Mouse (Mus musculus) lung, postnatal 0 days (tissue): Measurements from ENCODE around the gene Unc45a. TPM values are rescaled to one million over a fixed set of nuclear protein-coding genes. Genes with fewer than 3 reads are reported as not detected.

ENCODE experiments used
- ATAC-seq: fragments of 200-750 bp; cut with Nextera tagmentation; 2 replicates; pipeline ENCODE4 v1.8.0; 2017; ENCODE audit warnings: moderate library complexity
- DNase-seq: peaks from one replicate; pipeline ENCODE4 v3.0.0-alpha.2; 2016; ENCODE audit warnings: low spot score
- H3K27ac ChIP-seq: fragments of 300-500 bp; sonication (generic); 2 replicates; pipeline ENCODE4 v1.5.1; 2014; ENCODE audit warnings: antibody characterized with exemption, mild to moderate bottlenecking, low read length, mixed read lengths
- H3K27me3 ChIP-seq: fragments of 300-500 bp; sonication (generic); replicated peaks from 2 replicates; pipeline ENCODE4 v1.6.1; 2014; ENCODE audit warnings: low read length, mixed read lengths; ENCODE audit not compliant: insufficient read depth
- H3K36me3 ChIP-seq: fragments of 300-500 bp; sonication (generic); 2 replicates; pipeline ENCODE4 v1.6.1; 2014; ENCODE audit warnings: low read length, mixed read lengths; ENCODE audit not compliant: insufficient read depth
- H3K4me1 ChIP-seq: fragments of 300-500 bp; sonication (generic); 2 replicates; pipeline ENCODE4 v1.6.1; 2014; ENCODE audit warnings: antibody characterized with exemption, low read depth, low read length, mixed read lengths; ENCODE audit not compliant: insufficient read depth
- H3K4me2 ChIP-seq: fragments of 300-500 bp; sonication (generic); replicated peaks from 2 replicates; pipeline ENCODE4 v1.6.1; 2014; ENCODE audit warnings: low read depth, mild to moderate bottlenecking, low read length, moderate library complexity, mixed read lengths
- H3K4me3 ChIP-seq: fragments of 300-500 bp; sonication (generic); 2 replicates; pipeline ENCODE4 v1.5.1; 2014; ENCODE audit warnings: low read depth, low read length
- H3K9ac ChIP-seq: fragments of 300-500 bp; sonication (generic); replicated peaks from 2 replicates; pipeline ENCODE4 v1.6.1; 2014; ENCODE audit warnings: low read depth, mild to moderate bottlenecking
- H3K9me3 ChIP-seq: fragments of 300-500 bp; sonication (generic); 2 replicates; pipeline ENCODE4 v1.6.1; 2016; ENCODE audit warnings: low read length, mixed read lengths
- CTCF ChIP-seq: IDR thresholded peaks from 2 replicates; pipeline ENCODE4 v1.5.1; 2016; ENCODE audit warnings: antibody characterized with exemption, mild to moderate bottlenecking
- EP300 ChIP-seq: IDR thresholded peaks from 2 replicates; pipeline ENCODE4 v1.6.1; 2016; ENCODE audit warnings: antibody characterized with exemption, mild to moderate bottlenecking, control low read depth
- WGBS: fragments of 180-500 bp; shearing (Covaris S2); extraction: QIAGEN DNeasy Blood & Tissue Kit; methylation state at CpG from one replicate; pipeline ENCODE4 v1.1.7; 2014; 5-methylcytosine and 5-hydroxymethylcytosine counted together
- polyA plus RNA-seq: library from polyadenylated mRNA; unstranded; fragments of >200 nt; fragmentation: Nextera tagmentation; extraction: Ambion mirVana; gene quantifications from 2 replicates; pipeline ENCODE4 v1.2.1, GENCODE M21; 2015

The Unc45a gene
- polyA plus RNA-seq, 1 experiment from 2014 or later, result 32.9 TPM

DNA sequence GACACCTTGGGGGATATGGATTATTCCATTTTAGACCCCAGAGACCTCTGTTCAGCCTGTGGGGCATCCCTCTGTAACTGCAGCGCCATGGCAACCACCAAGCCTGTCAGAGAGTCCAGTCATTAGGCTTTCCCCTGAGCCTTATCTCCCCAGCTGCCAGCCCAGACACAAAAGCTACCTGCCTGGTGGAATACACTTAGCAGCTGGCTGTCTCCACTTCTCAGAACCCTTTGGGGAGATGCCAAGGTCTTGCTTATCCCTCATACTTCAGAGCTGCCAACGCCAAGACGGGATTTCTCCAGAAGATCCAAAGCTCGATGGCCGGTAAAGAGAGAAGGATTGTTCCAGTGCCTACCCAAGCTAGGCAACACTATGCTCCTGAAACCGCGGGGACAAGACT, 988 bp upstream of the Unc45a start:
- Histone ChIP-seq H3K9ac (no peak overlapping the region), H3K36me3 (0 out of 2 replicates have a peak, but pooled peaks cover 4% of the 10 kb centered on the region), H3K27ac (no peak overlapping the region), H3K27me3 (no peaks in the 10 kb centered on the region), H3K9me3 (no peaks in the 10 kb centered on the region), H3K4me2 (no peak overlapping the region), H3K4me1 (peaks cover 15% of the 10 kb centered on the region; the same call in 1 of the 2 replicates), H3K4me3 (no peak overlapping the region)
- TF ChIP-seq EP300 (no peak), CTCF (no peak)
- no peak for DNase-seq
- 67% methylated on average over 7 of the region's 7 CpGs for WGBS
- ATAC-seq, result no peak

GRCm38 (mm10) chr7:80339793-80340628, 794 bp downstream of the Unc45a start:
- H3K9ac ChIP-seq, result peak overlapping the region; percentile 51
- H3K4me3 ChIP-seq, result peak overlapping the region; percentile 59
- H3K4me2 ChIP-seq, result peak overlapping the region; percentile 75
- TF ChIP-seq CTCF (peak; percentile 88), EP300 (no peak)
- H3K27ac ChIP-seq, result peak overlapping the region; percentile 90
- DNase-seq (peak; percentile 98), ATAC-seq (peak; percentile 98)
- no peaks in the 10 kb centered on the region for H3K9me3 ChIP-seq
- under 1% methylated on average over 44 of the region's 45 CpGs for WGBS
- no peaks in the 10 kb centered on the region for H3K27me3 ChIP-seq
- H3K4me1 ChIP-seq, result peaks cover 15% of the 10 kb centered on the region; the same call in 1 of the 2 replicates
- H3K36me3 ChIP-seq, result peaks cover 20% of the 10 kb centered on the region

GRCm38 (mm10) chr7:80339371-80339770, 1.4 kb downstream of the Unc45a start:
- Histone ChIP-seq H3K27ac (0 out of 2 replicates have a peak overlapping the region, but pooled peaks have one; percentile 43), H3K9me3 (no peaks in the 10 kb centered on the region), H3K4me3 (peak overlapping the region; percentile 59), H3K27me3 (no peaks in the 10 kb centered on the region), H3K4me2 (peak overlapping the region; percentile 75), H3K36me3 (peaks cover 27% of the 10 kb centered on the region), H3K4me1 (peaks cover 15% of the 10 kb centered on the region; the same call in 1 of the 2 replicates), H3K9ac (peak overlapping the region; percentile 52)
- 9% methylated on average over 17 of the region's 17 CpGs for WGBS
- ATAC-seq (no peak), DNase-seq (peak; percentile 32)
- TF ChIP-seq CTCF (no peak), EP300 (no peak)

DNA sequence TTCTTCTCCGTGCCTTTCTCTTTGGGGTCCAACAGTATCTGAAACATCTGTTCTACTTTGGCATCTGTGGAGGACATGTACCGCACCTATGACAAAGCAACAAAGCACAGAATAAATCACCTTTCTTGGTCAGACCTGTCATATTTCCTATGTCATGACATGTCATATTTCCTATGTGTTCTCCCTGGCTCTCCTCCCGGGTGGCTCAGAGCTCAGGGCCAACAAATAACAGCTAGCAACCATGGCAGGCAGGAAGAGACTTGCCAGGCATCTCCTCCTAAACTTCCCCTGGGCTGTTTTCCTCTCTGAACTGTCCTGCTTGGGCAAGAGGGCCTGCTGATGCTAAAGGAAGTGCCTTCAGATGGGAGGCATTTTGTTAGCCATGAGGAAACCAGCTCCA, 3.9 kb downstream of the Unc45a start:
- DNase-seq, result no peak
- H3K4me3 ChIP-seq, result no peak overlapping the region
- TF ChIP-seq EP300, result no peak
- TF ChIP-seq CTCF, result no peak
- peaks cover 9% of the 10 kb centered on the region; the same call in 1 of the 2 replicates for H3K4me1 ChIP-seq
- H3K36me3 ChIP-seq, result peaks cover 46% of the 10 kb centered on the region
- H3K27ac ChIP-seq, result no peak overlapping the region
- H3K9ac ChIP-seq, result no peak overlapping the region
- ATAC-seq, result no peak
- no peaks in the 10 kb centered on the region for H3K27me3 ChIP-seq
- WGBS, result 81% methylated on average over 3 of the region's 3 CpGs
- H3K4me2 ChIP-seq, result no peak overlapping the region
- no peaks in the 10 kb centered on the region for H3K9me3 ChIP-seq

DNA sequence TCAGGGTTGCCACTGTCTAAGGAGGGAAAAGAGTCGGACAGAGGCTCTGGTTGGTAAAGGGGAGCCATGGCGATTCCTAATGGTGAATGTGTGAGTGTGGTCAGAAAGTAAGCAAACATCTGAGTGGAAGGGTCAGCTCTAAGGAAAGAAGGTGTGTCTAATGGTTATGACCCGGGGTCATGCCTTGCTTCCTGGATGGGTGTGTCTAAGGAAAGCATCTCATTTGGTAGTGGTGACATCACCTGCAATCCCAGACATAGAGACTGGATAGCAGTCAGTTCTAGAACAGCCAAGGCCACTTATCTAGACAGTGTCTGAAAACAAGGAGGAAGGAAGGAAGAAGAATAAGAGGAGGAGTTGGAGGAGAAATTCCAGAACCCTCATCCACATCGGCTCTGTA, 6.0 kb downstream of the Unc45a start:
- Histone ChIP-seq H3K9ac (no peak overlapping the region), H3K4me2 (no peak overlapping the region), H3K27ac (no peak overlapping the region), H3K27me3 (no peaks in the 10 kb centered on the region), H3K36me3 (peaks cover 57% of the 10 kb centered on the region), H3K4me1 (peaks cover 9% of the 10 kb centered on the region; the same call in 1 of the 2 replicates), H3K4me3 (no peak overlapping the region), H3K9me3 (no peaks in the 10 kb centered on the region)
- no peak for TF ChIP-seq EP300
- WGBS, result 90% methylated on average over 4 of the region's 4 CpGs
- DNase-seq (no peak), ATAC-seq (no peak)

GRCm38 (mm10) chr7:80331433-80331832, 9.4 kb downstream of the Unc45a start:
- Histone ChIP-seq H3K36me3 (peaks cover 72% of the 10 kb centered on the region), H3K27ac (no peak overlapping the region), H3K27me3 (no peaks in the 10 kb centered on the region), H3K9me3 (no peaks in the 10 kb centered on the region), H3K4me3 (no peak overlapping the region), H3K4me2 (no peak overlapping the region), H3K9ac (no peak overlapping the region), H3K4me1 (no peaks in the 10 kb centered on the region)
- WGBS, result 86% methylated on average over 19 of the region's 19 CpGs
- no peak for DNase-seq
- TF ChIP-seq CTCF (no peak), EP300 (no peak)
- no peak for ATAC-seq
